Mouse (Mus musculus) CH12F3 (cell line): ENCODE data around the gene Sord.
"Not testable (repeated sequence)": the region's sequence is repeated elsewhere in the genome, so short reads cannot be mapped to it uniquely, and the experiment has no call there.

Experiments used
- in situ Hi-C: fragments of 300-500 bp; cut with MboI; formaldehyde crosslinking; loops from 2 replicates; pipeline ENCODE4 v1.14.3; 2020; ENCODE audit warnings: low sequenced_read_pairs

Sord gene

DNA sequence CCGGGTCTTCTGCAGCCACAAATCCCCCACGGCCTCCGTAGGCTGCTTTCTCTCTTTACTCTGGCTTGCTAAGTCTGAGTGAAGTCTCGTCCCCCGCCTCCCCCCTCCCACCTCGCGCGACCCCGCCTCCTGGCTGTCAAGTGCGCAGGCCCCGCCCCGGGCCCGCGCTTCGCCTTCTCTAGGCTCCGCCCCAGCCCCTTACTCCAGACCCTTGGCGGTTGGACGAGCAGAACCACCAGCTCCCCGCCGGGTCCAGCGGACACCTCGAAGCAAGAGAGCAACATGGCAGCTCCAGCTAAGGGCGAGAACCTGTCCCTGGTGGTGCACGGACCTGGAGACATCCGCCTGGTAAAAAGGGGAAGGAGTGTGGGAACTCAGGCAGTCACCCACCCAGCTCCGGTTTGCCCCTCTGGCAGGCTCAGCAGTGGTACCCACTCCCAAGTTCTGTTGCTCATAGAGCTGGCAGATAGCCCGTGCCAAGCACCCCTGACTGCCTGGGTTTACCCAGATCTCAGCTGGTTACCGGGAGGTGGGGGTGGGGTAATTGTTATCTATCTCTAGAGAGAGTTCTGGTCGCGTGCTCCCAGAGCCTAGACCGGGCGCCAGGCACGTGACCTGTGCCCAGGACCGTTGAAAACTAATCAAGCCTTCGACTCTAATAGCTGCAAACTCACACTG lies at the start of gene Sord:
TSS of gene Sord (plus strand) at position 139 of the 678 bp plus-strand sequence.
- in situ Hi-C loops, result no loop called here

DNA sequence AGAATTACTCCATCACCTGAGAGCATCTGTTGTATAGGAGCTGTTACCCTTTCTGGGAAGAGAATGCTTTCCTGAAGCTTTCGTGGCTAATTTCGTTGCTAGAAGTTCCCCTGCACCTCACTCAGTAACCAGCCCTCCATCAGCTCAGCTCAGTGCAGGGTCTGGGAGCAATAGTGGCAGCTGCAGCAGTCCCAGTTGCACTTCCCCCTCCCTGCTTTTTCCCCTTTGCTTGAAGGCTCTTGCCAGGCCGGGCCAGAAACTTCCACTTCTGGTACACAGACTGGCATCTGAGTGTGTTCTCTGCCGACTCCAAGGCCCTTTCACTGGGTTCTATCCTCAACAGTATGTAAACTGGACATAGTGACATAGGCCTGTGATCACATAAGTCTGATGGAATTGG lies 49.5 kb upstream of the Sord start:
- in situ Hi-C loops, result no loop called here

DNA sequence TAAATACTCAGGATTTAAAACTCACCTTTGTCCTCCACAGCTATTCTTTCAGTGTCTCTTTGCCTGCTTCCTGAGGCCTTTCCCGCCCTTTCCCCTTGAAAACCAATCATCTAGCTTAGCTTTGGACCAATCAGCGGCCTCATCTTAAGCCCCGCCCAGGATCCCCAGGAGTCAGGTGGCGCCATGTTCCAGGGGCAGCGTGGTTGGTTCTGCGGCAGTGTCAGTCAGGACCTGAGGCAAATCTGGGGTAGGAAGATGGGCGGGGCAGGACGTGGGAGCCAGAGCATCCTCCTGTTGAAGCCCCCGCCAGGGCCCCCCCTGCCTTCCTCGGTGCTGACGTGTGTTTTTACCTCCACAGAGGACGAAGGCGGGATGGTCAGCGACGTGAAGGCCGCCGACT lies 48.4 kb upstream of the Sord start, which contains the start of the genes Patl2 and Terb2:
TSS of gene Patl2 (minus strand) at position 84 of the 400 bp plus-strand sequence.
TSS of gene Terb2 (plus strand) at position 167 of the 400 bp plus-strand sequence.
- in situ Hi-C loops, result no loop called here

DNA sequence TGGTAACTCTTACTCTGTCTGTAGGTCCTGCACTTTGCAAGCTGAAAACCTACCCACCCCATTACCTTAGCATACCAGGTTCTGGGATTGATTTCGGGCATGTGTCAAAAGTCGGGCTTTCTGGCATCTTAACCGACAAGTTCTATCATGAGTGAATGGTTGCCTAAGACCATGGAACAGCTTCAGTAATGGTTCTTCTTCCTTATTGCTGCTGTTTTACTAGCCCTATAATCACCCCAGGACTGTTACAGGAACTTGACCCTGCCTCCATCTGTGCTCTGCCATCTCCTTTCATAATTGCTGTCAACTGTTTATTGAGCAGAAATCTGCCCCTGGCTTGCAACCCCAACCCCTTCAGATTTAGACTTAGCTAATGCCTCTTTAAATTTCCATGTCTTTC lies 47.8 kb upstream of the Sord start:
- in situ Hi-C loops, result no loop called here

DNA sequence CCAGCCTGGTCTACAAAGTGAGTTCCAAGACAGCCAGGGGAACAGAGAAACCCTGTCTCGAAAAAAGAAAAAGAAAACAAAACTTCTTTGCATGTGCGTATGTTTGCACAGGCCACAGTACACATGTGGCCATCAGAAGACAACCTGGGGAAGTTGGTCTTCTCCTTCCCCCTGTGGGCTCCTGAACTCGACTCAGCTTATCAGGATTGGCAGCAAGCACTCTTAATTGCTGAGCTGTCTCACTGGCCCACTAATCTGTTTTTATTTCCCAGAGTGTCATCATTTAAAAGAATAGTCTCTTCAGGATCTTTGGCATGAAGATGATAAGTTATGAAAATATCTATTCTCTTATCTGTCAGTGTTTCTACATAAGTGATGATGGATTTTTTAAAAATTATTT lies 42.7 kb upstream of the Sord start:
- in situ Hi-C loops, result no loop called here

DNA sequence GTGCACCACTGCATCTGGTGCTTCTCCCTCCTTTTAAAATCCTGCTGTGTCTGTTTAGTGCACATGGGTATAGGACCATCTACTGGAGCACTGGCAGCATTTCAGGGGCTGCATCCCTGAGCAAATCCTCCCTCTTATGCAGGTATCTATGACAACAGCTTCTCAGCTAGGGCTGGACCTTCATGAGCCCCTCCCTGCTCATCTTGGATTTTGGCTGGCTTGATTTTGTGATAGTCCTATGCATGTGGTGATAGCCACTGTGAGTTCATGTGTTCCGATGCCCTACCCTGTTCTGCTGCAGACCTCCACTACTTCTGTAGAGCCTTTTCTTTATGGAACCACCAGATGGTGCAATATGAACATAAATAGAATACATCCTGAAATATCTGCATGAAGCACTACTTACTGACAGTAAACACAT lies 40.0 kb upstream of the Sord start:
- in situ Hi-C loops, result no loop called here

DNA sequence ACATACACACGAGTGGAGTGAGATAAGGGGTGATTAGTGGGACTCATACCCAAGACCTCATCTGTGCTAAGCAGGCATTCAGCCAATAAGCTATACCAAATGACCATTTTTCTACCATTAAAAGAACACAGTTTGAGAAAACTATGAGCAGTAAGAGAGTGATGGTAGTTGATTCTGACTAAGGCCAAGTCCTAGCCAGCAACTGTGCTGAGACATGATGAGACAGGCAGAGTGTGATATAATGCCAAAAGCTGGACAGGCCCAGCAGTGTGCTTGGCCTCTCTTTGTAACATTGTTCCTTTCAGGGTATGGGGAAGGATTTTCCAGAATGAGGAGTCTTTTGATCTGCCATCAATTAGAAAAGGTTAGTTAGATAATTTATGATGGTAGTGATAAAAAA lies 33.0 kb upstream of the Sord start:
- in situ Hi-C loops, result no loop called here

DNA sequence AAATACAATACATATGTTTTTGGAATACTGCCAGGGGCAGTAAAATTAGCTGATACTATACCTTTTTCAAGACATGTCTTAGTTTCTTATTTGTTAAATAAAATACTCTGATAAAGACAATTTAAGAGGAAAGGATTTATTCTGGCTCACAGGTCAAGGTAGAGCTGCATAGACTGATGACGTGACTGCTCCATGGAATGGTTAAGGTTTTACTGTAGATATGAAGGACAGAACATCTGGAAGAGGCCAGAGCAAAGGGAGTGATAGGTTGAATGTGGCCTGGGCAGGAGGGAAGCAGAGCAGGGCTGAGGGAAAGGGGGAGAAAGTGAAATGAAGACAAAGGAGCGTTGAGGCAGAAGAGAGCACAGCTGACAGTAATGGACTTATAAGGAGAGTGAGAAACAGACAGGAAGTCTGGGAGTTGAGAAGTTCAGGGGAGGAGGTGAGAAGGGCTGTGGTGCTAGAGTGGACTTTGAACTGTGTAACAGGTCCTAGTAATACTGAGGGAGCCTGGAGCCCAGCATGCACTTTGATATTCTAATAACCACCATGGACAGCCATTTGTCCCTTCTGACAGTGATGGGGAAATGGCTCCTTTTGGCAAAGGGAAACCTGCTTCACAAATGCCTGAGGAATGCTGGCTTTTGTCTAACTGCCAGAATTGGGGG lies 28.0 kb upstream of the Sord start:
- in situ Hi-C loops, result no loop called here

DNA sequence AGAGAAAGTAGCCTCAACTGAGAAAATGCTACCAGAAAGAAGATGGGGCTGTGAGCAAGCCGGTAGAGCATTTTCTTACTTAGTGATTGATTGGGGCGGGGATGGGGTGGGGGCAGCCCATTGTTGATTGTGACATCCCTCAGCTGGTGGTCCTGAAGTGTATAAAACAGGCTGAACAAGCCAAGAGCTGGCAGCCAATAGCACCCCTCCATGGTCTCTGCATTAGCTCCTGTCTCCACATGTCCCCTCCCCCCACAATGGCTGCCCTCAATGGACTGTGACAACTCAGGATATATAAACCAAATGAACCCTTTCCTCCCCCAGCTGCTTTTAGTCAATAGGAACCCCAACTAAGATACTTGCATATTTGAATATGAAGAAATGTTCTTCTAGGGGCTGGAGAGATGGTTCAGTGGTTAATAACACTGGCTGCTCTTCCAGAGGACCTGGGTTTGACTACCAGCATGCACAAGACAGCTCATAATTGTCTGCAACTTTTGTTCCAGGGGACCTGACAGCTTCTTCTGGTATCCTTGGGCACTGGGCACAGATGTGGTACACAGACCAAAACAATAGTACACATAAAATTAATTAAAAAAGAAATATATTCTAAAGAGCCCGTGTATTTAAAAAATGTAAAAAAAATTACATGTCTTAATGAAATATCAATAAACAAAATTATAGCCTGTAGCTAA lies 23.9 kb upstream of the Sord start:
- in situ Hi-C loops, result no loop called here

DNA sequence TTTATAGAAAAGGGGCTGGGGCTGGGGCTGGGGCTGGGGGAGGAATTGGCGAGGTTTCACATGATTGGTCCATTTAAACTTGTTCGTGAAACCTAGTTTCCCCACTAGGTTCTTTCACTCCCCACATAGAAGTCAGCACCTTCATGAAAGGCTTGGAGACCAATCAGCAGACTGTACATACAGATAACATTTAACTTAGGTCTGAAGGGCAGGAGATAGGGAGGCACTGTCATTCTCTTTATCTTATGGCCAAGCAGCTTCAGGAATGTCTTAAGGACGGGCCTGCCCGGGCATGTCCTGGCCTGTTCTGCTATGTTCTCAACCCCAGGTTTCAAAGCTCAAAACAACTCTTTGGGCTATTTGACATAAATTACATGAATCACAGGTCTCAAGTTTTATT lies 17.5 kb upstream of the Sord start:
- in situ Hi-C loops, result not testable (repeated sequence)

DNA sequence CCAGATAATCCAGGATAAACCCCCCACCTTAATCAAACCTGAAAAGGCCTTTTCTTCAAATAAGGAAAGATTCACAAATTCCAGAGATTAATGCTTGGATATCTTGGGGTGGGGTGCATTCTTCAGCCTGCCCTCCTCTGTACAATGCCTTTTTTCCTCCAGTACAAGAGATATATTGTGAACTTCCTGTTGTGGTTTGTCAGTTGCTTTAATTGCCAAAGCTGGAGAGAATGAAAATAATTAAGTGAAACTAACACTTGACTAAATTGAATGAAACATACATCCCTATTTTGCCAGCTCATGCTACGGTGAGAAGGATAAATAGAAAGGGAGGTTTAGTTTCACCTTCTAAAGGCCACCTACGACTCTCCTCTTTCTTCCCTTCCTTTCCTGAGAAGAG lies 16.3 kb upstream of the Sord start:
- in situ Hi-C loops, result no loop called here

DNA sequence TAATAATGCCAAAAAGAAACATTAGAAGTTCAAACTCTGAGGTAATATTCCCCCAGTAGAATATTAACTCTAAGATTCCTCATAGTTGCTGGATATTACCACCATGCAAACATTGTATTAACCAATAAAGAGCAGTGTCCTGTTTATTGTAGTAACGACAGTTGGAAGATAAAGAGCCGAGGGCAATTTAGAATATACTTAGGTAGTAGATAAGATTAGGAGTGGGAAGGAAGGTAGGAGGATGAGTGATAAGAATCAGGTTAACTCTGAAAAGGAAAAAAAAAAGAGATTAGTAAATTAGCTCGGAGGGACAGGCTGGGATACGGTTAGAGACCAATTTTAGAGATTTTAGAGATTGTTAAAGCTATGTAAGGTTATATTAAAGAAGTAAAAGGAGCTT lies 13.2 kb upstream of the Sord start:
- in situ Hi-C loops, result no loop called here

DNA sequence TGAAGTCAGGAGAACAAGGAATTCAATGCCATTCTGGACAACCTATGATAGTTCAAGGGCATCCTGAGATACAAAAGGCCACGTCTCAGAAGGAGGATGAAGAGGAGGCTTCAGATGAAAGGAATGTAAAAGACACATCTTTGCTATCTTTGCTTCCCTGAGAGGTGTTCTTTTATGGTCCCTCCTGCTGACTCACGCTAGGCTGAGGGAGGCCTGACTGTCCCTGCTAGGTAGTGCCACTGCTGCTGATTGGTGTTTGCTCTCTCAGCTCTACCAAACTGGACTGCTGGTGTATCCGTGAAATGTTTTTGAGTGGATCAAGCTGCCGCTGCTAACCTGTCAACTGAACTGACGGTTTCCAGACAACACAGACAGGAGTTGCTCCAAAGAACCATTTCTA lies 12.8 kb upstream of the Sord start:
- in situ Hi-C loops, result no loop called here

DNA sequence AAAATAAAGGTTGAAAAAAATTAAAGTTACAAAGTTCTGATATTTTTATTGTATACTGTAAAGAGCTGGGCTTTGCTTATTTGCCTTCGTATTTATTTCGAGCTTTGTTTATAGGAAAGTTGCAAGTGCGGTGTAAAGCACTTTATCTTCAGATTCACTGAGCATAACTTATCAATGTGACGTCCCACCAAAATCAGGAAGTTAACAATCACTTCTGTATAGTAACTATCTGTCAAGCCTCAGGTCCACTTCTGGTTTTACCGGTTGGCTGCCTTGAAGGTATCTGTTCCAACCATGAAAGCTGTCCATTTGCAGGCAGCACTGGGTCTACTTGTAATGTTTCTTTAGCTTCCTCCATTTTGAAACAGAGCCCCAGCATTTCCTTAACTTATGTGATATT lies 12.3 kb upstream of the Sord start:
- in situ Hi-C loops, result no loop called here

DNA sequence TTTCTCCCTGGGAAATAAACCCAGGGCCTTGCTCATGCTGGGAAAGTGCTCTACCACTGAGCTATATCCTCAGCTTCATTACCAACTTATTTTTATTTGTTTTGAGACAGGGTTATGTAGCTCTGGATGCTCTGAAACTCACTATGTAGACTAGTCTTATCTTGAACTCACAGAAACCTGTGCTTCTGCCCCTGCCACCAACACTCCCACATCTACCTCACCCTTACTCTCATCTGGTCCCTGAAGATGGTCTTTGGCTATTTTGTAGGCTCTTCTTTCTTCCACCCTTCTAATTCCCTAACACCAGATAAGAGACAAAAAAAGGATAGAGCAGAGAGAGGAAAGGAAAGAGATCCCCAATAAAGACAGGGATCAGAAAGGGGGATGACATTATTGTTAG lies 10.9 kb upstream of the Sord start:
- in situ Hi-C loops, result no loop called here

DNA sequence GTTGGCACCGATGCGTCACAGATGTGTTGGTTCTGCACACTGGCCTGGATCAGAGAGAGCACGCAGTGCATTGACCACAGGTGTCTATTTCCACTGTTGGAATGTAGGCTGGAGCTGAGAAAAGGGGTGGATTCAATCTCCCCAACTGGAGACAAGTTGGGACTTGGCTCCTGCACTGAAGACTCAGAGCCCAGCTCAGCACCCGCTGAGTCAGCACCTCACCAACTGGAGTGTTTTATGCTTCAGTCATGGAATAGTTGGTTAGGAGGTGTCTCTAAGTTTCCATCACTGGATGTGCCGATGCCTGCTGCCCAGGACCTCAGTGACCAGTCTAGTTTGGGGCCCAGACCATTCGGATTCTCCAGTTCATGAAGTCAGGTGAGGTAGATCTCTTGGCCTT lies 4.2 kb upstream of the Sord start:
- in situ Hi-C loops, result no loop called here

DNA sequence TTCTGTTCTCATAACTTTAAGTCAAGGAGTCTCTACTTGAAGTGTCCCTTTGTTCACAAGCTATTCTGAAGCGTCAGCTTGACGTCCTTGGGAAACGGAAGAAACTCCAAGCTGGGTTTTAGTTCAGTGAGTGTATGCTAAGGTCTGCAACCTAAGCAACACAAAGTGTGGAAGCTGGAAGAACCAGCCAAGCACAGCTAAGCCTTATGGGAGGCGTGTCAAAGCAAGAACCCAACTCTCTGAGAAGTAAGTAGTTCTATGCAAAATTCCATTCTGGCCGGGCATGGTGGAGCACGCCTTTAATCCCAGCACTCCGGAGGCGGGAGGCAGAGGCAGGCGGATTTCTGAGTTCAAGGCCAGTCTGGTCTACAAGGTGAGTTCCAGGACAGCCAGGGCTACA lies 2.9 kb upstream of the Sord start:
- in situ Hi-C loops, result no loop called here

DNA sequence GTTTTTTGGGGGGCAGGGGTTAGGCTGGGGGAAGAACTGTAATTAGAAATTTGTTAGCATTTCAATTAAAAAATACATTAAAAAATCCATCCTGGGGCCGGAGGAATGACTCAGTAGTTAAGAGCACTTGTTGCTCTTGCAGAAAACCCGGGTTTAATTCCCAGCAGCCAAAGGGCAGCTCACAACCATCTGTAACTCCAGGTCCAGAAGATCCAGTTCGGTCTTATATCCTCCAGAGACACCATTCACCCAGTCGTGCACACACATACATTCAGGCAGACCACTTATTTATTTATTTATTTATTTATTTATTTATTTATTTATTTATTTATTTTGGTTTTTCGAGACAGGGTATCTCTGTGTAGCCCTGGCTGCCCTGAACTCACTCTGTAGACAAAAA lies 1.2 kb upstream of the Sord start:
- in situ Hi-C loops, result no loop called here

DNA sequence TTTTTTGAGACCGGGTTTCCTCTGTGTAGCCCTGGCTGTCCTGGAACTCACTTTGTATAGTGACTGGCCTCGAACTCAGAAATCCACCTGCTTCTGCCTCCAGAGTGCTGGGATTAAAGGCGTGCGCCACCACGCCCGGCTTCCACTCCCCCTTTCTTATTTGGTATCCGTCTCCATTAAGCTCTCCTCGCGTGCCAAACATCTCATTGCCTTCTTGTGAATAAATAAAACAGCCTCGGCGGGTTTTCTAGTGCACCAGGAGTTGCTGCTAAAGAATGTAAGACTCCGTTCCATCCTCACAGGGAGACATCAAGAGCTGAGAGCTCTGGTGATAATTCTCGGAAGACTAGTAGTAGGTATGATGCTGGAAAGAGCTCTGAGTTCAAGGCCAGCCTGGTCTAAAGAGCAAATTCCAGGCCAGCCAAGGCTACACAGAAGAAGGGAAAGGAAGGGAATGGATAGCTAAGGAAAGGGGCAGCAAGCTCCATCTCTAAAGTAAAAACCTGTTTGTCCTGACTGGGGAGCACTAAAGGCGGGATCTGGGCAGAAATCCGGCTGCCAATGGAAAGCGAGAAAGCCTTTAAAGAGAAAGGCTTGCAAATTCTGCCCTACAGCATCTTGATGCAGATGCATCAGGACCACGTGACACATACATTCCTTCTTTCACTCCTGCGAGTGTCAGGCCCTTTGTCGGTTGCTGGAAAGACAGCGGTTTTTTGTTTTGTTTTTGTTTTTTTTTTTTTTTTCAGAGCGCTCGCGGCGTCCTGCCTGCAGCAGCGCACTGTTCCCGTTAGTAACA lies 591 bp upstream of the Sord start:
- in situ Hi-C loops, result no loop called here

DNA sequence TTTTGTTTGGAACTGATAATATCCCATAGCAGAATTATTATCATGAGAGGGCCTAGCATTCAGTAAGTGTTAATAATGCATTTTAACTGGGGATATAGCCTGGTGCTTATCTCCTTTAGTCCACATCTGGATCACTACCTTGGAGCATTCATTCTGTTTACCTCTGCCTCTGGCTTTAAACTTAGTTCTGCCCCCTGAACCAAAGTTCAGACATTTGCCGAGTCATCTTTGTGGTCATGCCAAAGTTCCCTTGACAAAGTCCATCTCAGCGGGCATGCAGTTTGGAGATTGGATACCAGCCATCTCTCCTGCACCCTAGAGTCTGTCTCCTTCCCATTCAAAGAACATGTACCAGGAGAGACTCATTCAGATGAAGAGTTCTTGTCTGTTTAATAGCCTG lies 876 bp downstream of the Sord start:
- in situ Hi-C loops, result no loop called here

DNA sequence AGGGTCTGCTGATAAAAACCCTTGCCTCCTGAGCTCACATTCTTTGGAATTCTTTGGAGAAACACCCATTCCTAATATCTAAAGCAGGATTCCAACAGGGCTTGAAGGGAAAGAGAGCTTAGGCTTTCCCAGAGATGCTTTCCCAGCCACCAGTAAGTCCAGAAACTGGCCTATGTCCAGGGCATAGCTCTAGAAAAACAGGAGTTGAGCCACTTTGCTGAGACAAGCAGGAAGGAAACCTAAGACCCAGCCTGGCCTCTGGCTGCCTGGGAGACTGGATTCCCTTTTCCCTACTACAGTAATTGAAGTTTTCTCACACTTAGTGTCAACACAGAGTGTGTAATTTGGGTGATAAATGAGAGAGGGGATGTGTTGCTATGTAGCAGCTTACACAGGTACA lies 1.8 kb downstream of the Sord start:
- in situ Hi-C loops, result no loop called here
